Mouse (Mus musculus) liver, postnatal 0 days (tissue): ENCODE measurements around the gene Nup107. TPM values are rescaled to one million over a fixed set of nuclear protein-coding genes. Genes with fewer than 3 reads are reported as not detected.
A peak's percentile ranks its signal among the peaks of the same experiment; 100 is the strongest.
"Not testable (repeated sequence)": the region's sequence is repeated elsewhere in the genome, so short reads cannot be mapped to it uniquely, and the experiment has no call there.

ENCODE experiments used
- ATAC-seq: fragments of 200-750 bp; cut with Nextera tagmentation; 2 replicates; pipeline ENCODE4 v1.8.0; 2017; ENCODE audit warnings: mild to moderate bottlenecking, moderate library complexity
- DNase-seq: peaks from one replicate; pipeline ENCODE4 v3.0.0-alpha.2; 2016
- H3K27ac ChIP-seq: fragments of 300-500 bp; sonication (generic); 2 replicates; pipeline ENCODE4 v1.5.1; 2014; ENCODE audit warnings: antibody characterized with exemption, moderate library complexity, mild to moderate bottlenecking, low read depth
- H3K27me3 ChIP-seq: fragments of 300-500 bp; sonication (generic); 2 replicates; pipeline ENCODE4 v1.6.1; 2014; ENCODE audit warnings: low read length, control low read depth, mixed read lengths; ENCODE audit not compliant: insufficient read depth
- H3K36me3 ChIP-seq: fragments of 300-500 bp; sonication (generic); replicated peaks from 2 replicates; pipeline ENCODE4 v1.6.1; 2014; ENCODE audit warnings: mild to moderate bottlenecking, control low read depth, low read length, moderate library complexity, mixed read lengths; ENCODE audit not compliant: insufficient read depth
- H3K4me1 ChIP-seq: fragments of 300-500 bp; sonication (generic); 2 replicates; pipeline ENCODE4 v1.6.1; 2014; ENCODE audit warnings: antibody characterized with exemption, mild to moderate bottlenecking, control low read depth; ENCODE audit not compliant: insufficient read depth
- H3K4me2 ChIP-seq: fragments of 300-500 bp; sonication (generic); 2 replicates; pipeline ENCODE4 v1.6.1; 2014; ENCODE audit warnings: low read depth, mild to moderate bottlenecking, low read length, moderate library complexity, mixed read lengths
- H3K4me3 ChIP-seq: fragments of 300-500 bp; sonication (generic); 2 replicates; pipeline ENCODE4 v1.5.1; 2014; ENCODE audit warnings: low read depth, low read length
- H3K9ac ChIP-seq: fragments of 300-500 bp; sonication (generic); replicated peaks from 2 replicates; pipeline ENCODE4 v1.6.1; 2014; ENCODE audit warnings: mild to moderate bottlenecking, moderate library complexity
- H3K9me3 ChIP-seq: fragments of 300-500 bp; sonication (generic); 2 replicates; pipeline ENCODE4 v1.6.1; 2016; ENCODE audit warnings: mild to moderate bottlenecking, control low read depth, low read length, mixed read lengths
- CTCF ChIP-seq: sonication (generic); IDR thresholded peaks from 2 replicates; pipeline ENCODE4 v1.5.1; 2016; ENCODE audit warnings: antibody characterized with exemption, low read depth
- EP300 ChIP-seq: IDR thresholded peaks from 2 replicates; pipeline ENCODE4 v1.6.1; 2016; ENCODE audit warnings: antibody characterized with exemption, low read depth, mild to moderate bottlenecking
- whole genome bisulfite sequencing: fragments of 180-500 bp; shearing (Covaris S2); extraction: QIAGEN DNeasy Blood & Tissue Kit; methylation state at CpG from one replicate; pipeline ENCODE4 v1.1.7; 2014; ENCODE audit not compliant: insufficient replicate concordance; 5-methylcytosine and 5-hydroxymethylcytosine counted together
- polyA plus RNA-seq: library from polyadenylated mRNA; unstranded; fragments of >200 nt; fragmentation: Nextera tagmentation; extraction: Ambion mirVana; gene quantifications from 2 replicates; pipeline ENCODE4 v1.2.1, GENCODE M21; 2015

Gene Nup107
- polyA plus RNA-seq, 1 experiment from 2014 or later: 15.0 TPM

DNA sequence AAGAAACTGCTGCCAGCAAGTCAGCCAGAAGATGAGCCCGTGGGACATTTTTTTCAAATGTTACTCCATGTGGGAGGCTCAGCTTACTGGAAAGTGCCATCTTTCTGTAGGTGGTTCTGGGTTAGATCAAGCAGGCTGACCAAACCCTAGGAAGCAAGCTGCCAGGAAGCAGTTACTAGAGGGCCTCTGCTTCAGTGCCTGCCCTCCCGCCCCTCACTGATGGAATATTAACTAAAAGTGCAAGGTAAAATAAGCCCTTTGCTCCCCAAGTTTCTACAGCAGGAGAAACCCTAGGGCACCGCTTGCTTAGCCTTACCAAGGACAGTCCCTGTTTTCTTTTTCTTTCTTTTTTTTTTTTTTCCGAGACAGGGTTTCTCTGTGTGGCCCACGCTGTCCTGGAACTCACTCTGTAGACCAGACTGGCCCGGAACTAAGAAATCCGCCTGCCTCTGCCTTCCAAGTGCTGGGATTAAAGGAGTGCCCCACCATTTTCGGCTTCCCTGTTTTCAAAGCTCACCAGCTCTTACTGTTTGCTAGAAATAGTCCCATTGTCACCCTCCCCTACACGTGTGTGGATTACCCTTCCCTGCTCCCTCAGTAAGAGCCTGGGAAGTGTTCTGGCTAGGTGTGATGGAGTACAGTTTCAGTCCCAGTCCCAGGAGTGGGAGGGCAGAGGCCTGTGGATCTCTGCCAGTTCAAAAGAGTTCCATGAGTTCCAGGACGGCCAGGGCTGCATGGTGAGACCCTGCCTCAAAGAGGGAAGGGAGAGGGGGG is 44.0 kb downstream of the Nup107 start:
- 79% methylated on average over 10 of the region's 10 CpGs for WGBS
- Histone ChIP-seq H3K4me3 (no peak overlapping the region), H3K9ac (no peak overlapping the region), H3K36me3 (peaks cover 29% of the 10 kb centered on the region), H3K27me3 (no peaks in the 10 kb centered on the region), H3K4me2 (no peak overlapping the region), H3K9me3 (0 out of 2 replicates have a peak, but pooled peaks cover 5% of the 10 kb centered on the region), H3K27ac (0 out of 2 replicates have a peak overlapping the region, but pooled peaks have one; percentile 22), H3K4me1 (peaks cover 7% of the 10 kb centered on the region; the same call in 1 of the 2 replicates)
- TF ChIP-seq EP300: no peak
- no peak for TF ChIP-seq CTCF
- DNase-seq (no peak), ATAC-seq (no peak)

DNA sequence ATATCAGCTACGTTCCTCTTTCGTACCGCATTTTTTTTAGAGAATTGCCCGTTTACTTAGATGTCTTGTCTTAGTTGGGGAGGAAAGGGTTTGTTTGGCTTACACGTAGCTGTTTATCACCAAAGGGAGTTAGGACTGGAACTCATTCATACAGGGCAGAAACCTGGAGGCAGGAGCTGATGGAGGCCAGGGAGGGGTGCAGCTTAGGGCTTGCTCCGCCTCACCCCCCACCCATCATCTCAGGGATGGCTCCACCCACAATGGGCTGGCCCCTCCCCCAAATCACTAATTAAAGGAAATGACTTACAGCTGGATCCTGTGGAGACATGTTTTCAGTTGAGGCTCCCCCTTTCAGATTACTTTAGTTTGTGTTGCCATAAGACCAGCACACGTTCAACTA is 44.8 kb downstream of the Nup107 start:
- H3K27ac ChIP-seq: no peak overlapping the region
- DNase-seq (no peak), ATAC-seq (no peak)
- 0 out of 2 replicates have a peak, but pooled peaks cover 5% of the 10 kb centered on the region for H3K9me3 ChIP-seq
- no peak overlapping the region for H3K4me3 ChIP-seq
- 81% methylated on average over 7 of the region's 7 CpGs for WGBS
- peaks cover 7% of the 10 kb centered on the region; the same call in 1 of the 2 replicates for H3K4me1 ChIP-seq
- H3K36me3 ChIP-seq: peaks cover 29% of the 10 kb centered on the region
- TF ChIP-seq EP300: no peak
- H3K27me3 ChIP-seq: no peaks in the 10 kb centered on the region
- no peak overlapping the region for H3K9ac ChIP-seq
- no peak overlapping the region for H3K4me2 ChIP-seq

DNA sequence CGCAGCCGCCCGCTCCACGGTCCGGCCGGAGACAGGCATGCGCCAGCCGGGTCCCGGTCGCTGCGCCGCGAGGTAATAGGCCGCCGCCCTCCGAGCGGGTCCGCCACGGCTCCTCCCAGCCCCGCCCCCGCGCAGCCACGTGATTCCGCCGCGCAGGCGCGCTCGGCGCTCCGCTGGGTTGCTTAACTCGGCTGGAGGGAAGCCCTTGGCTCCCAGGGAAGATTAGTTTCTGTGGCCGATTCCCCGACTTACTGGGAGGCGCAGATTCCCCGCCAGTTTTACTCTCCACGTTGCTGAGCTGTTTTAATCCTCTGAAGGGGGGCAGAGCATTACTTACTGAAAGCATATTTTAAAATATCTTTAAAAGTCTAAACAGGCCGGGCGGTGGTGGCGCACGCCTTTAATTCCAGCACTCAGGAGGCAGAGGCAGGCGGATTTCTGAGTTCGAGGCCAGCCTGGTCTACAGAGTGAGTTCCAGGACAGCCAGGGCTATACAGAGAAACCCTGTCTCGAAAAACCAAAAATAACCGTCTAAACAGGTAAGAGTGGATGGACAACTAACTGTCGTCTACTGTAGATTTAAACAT is 46.1 kb downstream of the Nup107 start, which contains the start of gene Slc35e3:
Gene Slc35e3 (minus strand): TSS at position 69 of the 587 bp plus-strand sequence.
- Histone ChIP-seq H3K4me1 (peaks cover 7% of the 10 kb centered on the region; the same call in 1 of the 2 replicates), H3K4me2 (peak within 1 kb of the TSS; percentile 84), H3K27me3 (no peaks in the 10 kb centered on the region), H3K9ac (peak within 1 kb of the TSS; percentile 27; the same call in 1 of the 2 replicates), H3K36me3 (peaks cover 17% of the 10 kb centered on the region), H3K4me3 (peak within 1 kb of the TSS; percentile 53), H3K9me3 (0 out of 2 replicates have a peak, but pooled peaks cover 5% of the 10 kb centered on the region), H3K27ac (peak within 1 kb of the TSS; percentile 24; the same call in 1 of the 2 replicates)
- 13% methylated on average over 45 of the region's 46 CpGs for WGBS
- DNase-seq (peak; percentile 97), ATAC-seq (peak; percentile 98)
- no peak for TF ChIP-seq EP300
- no peak for TF ChIP-seq CTCF

DNA sequence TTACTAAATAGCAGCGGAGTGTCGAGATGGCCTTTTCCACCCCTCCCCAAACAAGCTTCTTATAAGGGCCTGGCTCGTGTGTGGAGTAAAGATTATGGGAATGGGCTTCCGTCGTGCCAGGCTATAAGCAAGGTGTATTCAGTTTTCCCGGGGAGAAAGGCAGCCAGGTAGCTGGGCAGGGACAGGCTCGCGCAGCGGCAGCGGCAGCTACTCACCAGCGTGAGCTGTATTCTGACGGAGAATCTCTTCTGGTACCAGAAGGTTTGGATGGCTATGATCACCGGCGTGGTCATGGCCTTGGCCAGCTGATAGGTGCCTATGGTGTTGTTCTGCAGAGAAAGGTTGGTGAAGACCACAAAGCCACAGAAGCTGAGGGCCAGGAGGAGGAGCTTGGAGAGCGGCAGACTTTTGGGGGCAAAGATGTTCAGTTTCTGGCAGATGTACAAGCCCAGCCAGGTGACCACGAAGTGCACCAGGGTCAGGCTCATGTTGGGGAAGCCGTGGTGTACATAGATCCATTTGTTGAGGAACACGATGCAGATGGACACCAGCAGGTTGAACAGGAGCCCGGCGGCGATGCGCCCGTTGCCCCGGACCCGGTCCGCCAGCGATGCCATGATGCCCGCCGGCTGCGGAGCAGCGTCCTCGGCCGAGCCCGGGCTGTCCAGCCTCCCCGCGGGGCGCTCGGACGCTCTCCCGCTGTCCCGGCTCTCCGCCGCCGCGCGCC is 46.8 kb downstream of the Nup107 start:
- Histone ChIP-seq H3K36me3 (peaks cover 12% of the 10 kb centered on the region), H3K4me2 (peak overlapping the region; percentile 84), H3K4me3 (peak overlapping the region; percentile 53), H3K9ac (peak overlapping the region; percentile 27; the same call in 1 of the 2 replicates)
- H3K27me3 ChIP-seq, H3K27ac ChIP-seq, DNase-seq, H3K9me3 ChIP-seq, H3K4me1 ChIP-seq: not testable (repeated sequence)
- WGBS: 2% methylated on average over 15 of the region's 46 CpGs
- ATAC-seq: peak; percentile 30

DNA sequence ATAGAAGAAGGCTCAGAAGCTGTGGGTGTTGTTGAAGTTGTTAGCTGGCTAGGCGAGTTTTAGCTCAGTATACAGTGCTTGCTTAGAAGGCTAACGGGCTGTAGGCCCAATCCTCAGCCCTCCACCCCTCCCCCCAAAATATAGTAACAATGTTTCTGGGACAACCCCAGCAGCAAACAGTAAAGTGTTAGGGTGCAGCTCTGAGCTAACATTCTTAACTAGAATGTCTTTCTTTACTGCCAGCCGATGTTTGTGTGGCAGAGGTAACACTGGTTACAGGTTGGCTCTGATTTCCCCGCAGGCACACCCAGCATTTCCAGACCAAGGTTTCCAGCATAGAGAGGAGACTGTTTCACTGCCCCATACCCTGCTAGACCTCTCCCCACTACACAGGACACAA is 48.6 kb downstream of the Nup107 start:
- no peak overlapping the region for H3K9ac ChIP-seq
- no peak overlapping the region for H3K4me2 ChIP-seq
- DNase-seq: no peak
- peaks cover 6% of the 10 kb centered on the region; the same call in 1 of the 2 replicates for H3K36me3 ChIP-seq
- WGBS: 76% methylated on average over 4 of the region's 4 CpGs
- H3K27ac ChIP-seq: no peak overlapping the region
- TF ChIP-seq EP300 (no peak), CTCF (no peak)
- H3K9me3 ChIP-seq: no peaks in the 10 kb centered on the region
- no peak for ATAC-seq
- H3K4me1 ChIP-seq: peaks cover 7% of the 10 kb centered on the region; the same call in 1 of the 2 replicates
- H3K4me3 ChIP-seq: no peak overlapping the region
- no peaks in the 10 kb centered on the region for H3K27me3 ChIP-seq

DNA sequence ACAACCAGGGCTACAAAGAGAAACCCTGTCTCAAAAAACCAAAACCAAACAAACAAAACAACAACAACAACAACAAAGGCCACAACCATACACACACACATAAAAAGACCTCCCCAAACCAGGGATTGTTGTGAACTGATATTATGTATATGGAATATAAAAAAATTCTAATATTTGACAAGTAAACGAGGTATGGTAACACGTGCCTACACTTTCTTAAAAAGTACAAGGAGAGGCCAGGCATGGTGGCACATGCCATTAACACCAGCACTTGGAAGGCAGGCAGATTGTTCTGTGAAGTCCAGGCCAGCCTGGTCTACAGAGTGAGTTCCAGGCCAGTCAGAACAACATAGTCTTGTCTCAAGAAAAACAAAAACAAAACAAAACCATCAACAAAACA is 49.3 kb downstream of the Nup107 start:
- Histone ChIP-seq H3K27ac (no peak overlapping the region), H3K9me3 (no peaks in the 10 kb centered on the region), H3K36me3 (peaks cover 10% of the 10 kb centered on the region), H3K4me1 (peaks cover 7% of the 10 kb centered on the region; the same call in 1 of the 2 replicates), H3K4me2 (no peak overlapping the region), H3K9ac (no peak overlapping the region), H3K27me3 (no peaks in the 10 kb centered on the region), H3K4me3 (no peak overlapping the region)
- TF ChIP-seq CTCF (no peak), EP300 (no peak)
- WGBS: 78% methylated on average over 2 of the region's 2 CpGs
- DNase-seq (no peak), ATAC-seq (no peak)
